Mouse (Mus musculus) lung, postnatal 10 days (tissue): ENCODE measurements around the gene Sms.

Source experiments
- DNase-seq: peaks from one replicate; pipeline ENCODE4 v3.0.0; 2021

Gene Sms

DNA sequence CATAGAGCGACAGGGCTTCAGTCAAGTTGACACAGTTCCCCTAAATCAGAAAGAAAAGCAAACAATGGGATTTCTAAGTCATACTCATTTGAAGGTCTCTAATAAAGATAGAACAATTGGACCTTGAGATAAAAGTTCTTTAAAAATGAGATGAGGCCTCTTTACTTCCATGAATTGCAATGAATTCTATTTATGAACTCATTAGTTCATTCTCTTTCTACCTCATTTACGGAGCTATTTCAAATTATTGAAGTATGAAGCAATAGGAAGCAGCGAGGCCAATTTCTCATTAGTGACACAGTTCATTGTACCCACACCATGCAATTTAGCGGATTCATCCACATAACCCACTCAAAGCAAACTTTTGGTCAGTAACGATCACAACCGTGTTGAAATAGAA is 44.7 kb downstream of the Sms start:
- DNase-seq: no peak

DNA sequence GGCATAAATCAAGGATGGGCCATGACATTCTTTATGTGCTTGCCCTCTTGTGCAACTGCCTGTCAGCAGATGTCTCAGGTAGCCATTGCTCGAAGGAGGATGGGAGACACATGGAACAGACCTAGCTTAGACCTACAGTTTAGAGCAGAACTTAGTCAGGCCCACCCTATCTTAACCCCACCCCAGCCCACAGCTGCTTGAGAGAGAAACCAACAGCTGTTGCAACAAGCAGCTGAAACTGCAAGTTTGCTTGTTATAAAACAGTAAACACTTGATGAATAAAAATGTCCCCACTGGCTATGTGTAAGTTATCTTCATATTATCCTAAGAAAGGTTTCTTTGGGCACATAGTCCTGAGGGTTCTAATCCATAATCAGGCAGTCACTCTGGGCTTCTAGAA is 57.3 kb downstream of the Sms start:
- no peak for DNase-seq

GRCm38 (mm10) chrX:157419451-157419850 is 72.6 kb downstream of the Sms start:
- DNase-seq: no peak

DNA sequence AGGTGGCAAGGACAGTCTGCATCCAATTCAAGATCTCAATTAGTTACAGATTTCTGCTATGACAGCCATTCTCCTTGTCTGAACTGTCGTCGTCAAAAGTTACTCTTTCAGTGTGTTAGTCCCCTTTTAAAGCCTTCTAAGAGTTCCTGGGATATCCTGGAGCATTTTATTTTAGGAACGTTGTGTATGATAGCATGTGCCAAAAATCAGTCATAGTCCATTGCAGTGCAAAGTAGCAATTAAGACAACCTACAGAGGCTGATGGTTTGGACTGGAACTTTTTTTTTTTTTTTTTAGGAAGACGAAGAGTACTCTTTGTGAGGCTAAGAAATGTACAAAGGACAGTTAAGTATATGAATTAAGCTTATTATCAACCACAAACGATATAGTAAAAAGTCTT is 76.9 kb downstream of the Sms start, which contains the start of gene Phex:
Gene Phex (minus strand): TSS at position 101 of the 400 bp plus-strand sequence.
- DNase-seq: no peak

GRCm38 (mm10) chrX:157404919-157405318 is 87.2 kb downstream of the Sms start:
- peak; percentile 3 for DNase-seq
